Mouse (Mus musculus) erythroblast, embryonic 14.5 days (primary cell): ENCODE results near the gene Gm20820.
"Not testable (repeated sequence)": the region's sequence is repeated elsewhere in the genome, so short reads cannot be mapped to it uniquely, and the experiment has no call there.

Experiments used
- GATA1 ChIP-seq: IDR thresholded peaks from 2 replicates; pipeline ENCODE4 v1.6.1; 2012; ENCODE audit warnings: low read length, inconsistent platforms, mixed read lengths
- TAL1 ChIP-seq: IDR thresholded peaks from 3 replicates; pipeline ENCODE4 v1.6.1; 2012; ENCODE audit warnings: low read length, inconsistent platforms, mixed read lengths

- TF ChIP-seq TAL1, GATA1: not testable (repeated sequence)
Observed at GRCm38 (mm10) chrY:86061472-86061871, at the start of gene Gm20820.
